Mouse (Mus musculus) hindbrain, postnatal 0 days (tissue): ENCODE results near the gene 4933415A04Rik. TPM values are rescaled to one million over a fixed set of nuclear protein-coding genes. Genes with fewer than 3 reads are reported as not detected.
A peak's percentile ranks its signal among the peaks of the same experiment; 100 is the strongest.

Experiments
- ATAC-seq: fragments of 200-750 bp; cut with Nextera tagmentation; 2 replicates; pipeline ENCODE4 v1.8.0; 2017; ENCODE audit warnings: mild to moderate bottlenecking, moderate TSS enrichment, moderate library complexity
- DNase-seq: peaks from one replicate; pipeline ENCODE4 v3.0.0-alpha.2; 2015; ENCODE audit warnings: low spot score
- H3K27ac ChIP-seq: fragments of 300-500 bp; sonication (generic); 2 replicates; pipeline ENCODE4 v1.5.1; 2014; ENCODE audit warnings: mild to moderate bottlenecking
- H3K27me3 ChIP-seq: fragments of 300-500 bp; sonication (generic); 2 replicates; pipeline ENCODE4 v1.6.1; 2014; ENCODE audit warnings: low read length, mixed read lengths; ENCODE audit not compliant: insufficient read depth
- H3K36me3 ChIP-seq: fragments of 300-500 bp; sonication (generic); 2 replicates; pipeline ENCODE4 v1.6.1; 2014; ENCODE audit warnings: low read length, mixed read lengths; ENCODE audit not compliant: insufficient read depth
- H3K4me1 ChIP-seq: fragments of 300-500 bp; sonication (generic); 2 replicates; pipeline ENCODE4 v1.6.1; 2014; ENCODE audit warnings: antibody characterized with exemption, low read length, mixed read lengths; ENCODE audit not compliant: insufficient read depth
- H3K4me2 ChIP-seq: fragments of 300-500 bp; sonication (generic); 2 replicates; pipeline ENCODE4 v1.6.1; 2014; ENCODE audit warnings: low read depth, mild to moderate bottlenecking, low read length, moderate library complexity, mixed read lengths
- H3K4me3 ChIP-seq: fragments of 300-500 bp; sonication (generic); 2 replicates; pipeline ENCODE4 v1.5.1; 2014; ENCODE audit warnings: low read length
- H3K9ac ChIP-seq: fragments of 300-500 bp; sonication (generic); replicated peaks from 2 replicates; pipeline ENCODE4 v1.6.1; 2014; ENCODE audit warnings: mild to moderate bottlenecking, low read length, moderate library complexity, mixed read lengths
- H3K9me3 ChIP-seq: fragments of 300-500 bp; sonication (generic); 2 replicates; pipeline ENCODE4 v1.6.1; 2016; ENCODE audit warnings: low read length, mixed read lengths
- CTCF ChIP-seq: IDR thresholded peaks from 2 replicates; pipeline ENCODE4 v1.5.1; 2016; ENCODE audit warnings: antibody characterized with exemption, control low read depth, low read depth
- WGBS: fragments of 180-500 bp; shearing (Covaris S2); extraction: QIAGEN DNeasy Blood & Tissue Kit; methylation state at CpG from one replicate; pipeline ENCODE4 v1.1.7; 2014; 5-methylcytosine and 5-hydroxymethylcytosine counted together
- polyA plus RNA-seq: library from polyadenylated mRNA; unstranded; fragments of >200 nt; fragmentation: Nextera tagmentation; extraction: Ambion mirVana; gene quantifications from 2 replicates; pipeline ENCODE4 v1.2.1, GENCODE M21; 2015
- total RNA-seq: library from RNA; depleted of rRNA; stranded (reverse); fragments of >200 nt; gene quantifications from 2 replicates; pipeline ENCODE4 v1.2.3, GENCODE M21; 2014; rRNA removed

4933415A04Rik gene
- total RNA-seq = 0.14 and 0.99 TPM in 2 replicates
- polyA plus RNA-seq = 2.6 and 2.9 TPM in 2 replicates

DNA sequence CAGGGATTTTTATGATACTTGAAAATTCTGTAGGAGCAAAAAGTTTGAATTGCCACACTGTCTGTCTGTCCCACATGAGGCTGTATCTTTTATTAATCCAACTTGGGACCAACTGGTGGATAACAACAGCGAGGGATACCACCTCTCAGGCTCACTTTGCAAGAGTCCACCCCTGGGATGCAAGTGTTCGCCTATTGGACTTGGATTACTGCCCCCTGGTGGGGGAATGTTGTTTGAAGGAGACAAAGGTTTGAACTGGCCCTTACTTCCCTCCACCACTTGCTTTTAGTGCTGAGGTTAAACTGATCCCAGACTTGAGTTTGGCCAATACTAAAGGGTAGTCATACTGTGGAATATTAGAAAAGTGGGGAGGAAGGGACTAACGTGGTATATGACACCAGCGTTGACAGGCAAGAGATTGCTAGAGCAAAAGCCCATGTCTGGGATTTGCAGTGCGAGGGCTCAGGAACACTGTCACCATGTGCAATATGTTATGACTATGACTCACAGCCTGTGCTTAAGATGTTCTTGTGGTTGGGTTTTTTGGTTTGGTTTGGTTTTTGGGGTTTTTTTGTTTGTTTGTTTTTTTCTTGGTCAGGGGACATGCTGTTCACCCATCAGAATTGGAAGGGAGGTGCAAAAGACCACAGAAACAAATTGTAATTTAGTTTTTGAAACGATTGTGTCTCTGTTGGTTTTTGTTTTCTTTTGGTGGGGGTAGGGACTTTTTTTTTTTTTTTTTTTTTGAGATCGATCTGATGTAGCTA, at the start of gene 4933415A04Rik:
Gene 4933415A04Rik (plus strand): TSS at position 717 of the 767 bp plus-strand sequence.
- Histone ChIP-seq H3K27ac (no peak within 1 kb of the TSS), H3K4me1 (no peaks in the 10 kb centered on the region), H3K4me3 (no peak within 1 kb of the TSS), H3K36me3 (peaks cover 4% of the 10 kb centered on the region; the same call in 1 of the 2 replicates), H3K9me3 (no peaks in the 10 kb centered on the region), H3K9ac (no peak within 1 kb of the TSS), H3K27me3 (no peaks in the 10 kb centered on the region), H3K4me2 (no peak within 1 kb of the TSS)
- WGBS = 72% methylated on average over 7 of the region's 7 CpGs
- ATAC-seq (no peak), DNase-seq (peak; percentile 82)
- peak; percentile 76 for TF ChIP-seq CTCF

DNA sequence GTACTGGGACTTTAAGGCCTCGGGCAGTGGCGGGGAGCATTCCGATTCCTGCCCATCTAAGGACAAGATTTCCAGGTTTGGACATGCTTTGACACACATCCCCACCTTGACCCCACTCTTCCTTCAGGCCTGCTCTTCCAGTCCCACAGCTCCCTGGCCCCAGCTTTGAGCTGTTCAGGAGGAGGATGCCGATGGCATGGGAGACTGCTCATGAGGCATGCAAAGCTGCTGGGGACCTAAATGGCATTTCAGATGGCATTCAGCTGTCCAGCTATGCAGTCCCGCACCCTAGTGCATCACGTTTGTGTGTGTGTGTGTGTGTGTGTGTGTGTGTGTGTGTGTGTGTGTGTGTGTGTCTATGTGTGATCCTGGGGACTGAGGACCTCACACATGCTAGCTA, 49.8 kb upstream of the 4933415A04Rik start:
- H3K4me1 ChIP-seq = peaks cover 3% of the 10 kb centered on the region; the same call in 1 of the 2 replicates
- H3K9ac ChIP-seq = no peak overlapping the region
- no peak overlapping the region for H3K4me3 ChIP-seq
- H3K27me3 ChIP-seq = no peaks in the 10 kb centered on the region
- H3K4me2 ChIP-seq = no peak overlapping the region
- DNase-seq (no peak), ATAC-seq (no peak)
- no peaks in the 10 kb centered on the region for H3K36me3 ChIP-seq
- WGBS = 78% methylated on average over 6 of the region's 6 CpGs
- H3K27ac ChIP-seq = no peak overlapping the region
- no peaks in the 10 kb centered on the region for H3K9me3 ChIP-seq
- no peak for TF ChIP-seq CTCF

DNA sequence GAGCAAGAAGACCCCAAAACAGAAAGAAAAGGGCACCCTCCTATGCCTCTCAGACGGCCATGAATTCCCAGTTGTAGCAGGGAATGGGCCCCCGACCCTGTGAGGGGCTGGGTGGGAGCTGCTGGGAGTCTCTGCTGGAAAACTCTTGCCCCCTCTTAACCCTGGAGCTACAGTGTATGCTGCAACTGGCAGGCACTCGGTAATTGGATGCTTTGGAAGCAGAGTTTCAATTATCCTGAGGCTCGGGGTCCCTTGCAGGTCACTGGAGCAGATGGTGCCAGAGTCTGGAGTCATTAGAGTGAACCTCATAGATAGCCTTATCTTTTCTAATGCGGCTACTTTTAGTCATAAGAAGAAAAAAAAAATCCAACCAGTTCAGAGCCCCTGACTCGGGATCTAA, 47.0 kb upstream of the 4933415A04Rik start:
- H3K9me3 ChIP-seq = no peaks in the 10 kb centered on the region
- 34% methylated on average over 6 of the region's 6 CpGs for WGBS
- no peaks in the 10 kb centered on the region for H3K27me3 ChIP-seq
- DNase-seq = peak; percentile 38
- no peak overlapping the region for H3K4me3 ChIP-seq
- no peak for TF ChIP-seq CTCF
- peaks cover 3% of the 10 kb centered on the region; the same call in 1 of the 2 replicates for H3K4me1 ChIP-seq
- no peaks in the 10 kb centered on the region for H3K36me3 ChIP-seq
- no peak overlapping the region for H3K4me2 ChIP-seq
- no peak overlapping the region for H3K27ac ChIP-seq
- no peak overlapping the region for H3K9ac ChIP-seq
- ATAC-seq = no peak

DNA sequence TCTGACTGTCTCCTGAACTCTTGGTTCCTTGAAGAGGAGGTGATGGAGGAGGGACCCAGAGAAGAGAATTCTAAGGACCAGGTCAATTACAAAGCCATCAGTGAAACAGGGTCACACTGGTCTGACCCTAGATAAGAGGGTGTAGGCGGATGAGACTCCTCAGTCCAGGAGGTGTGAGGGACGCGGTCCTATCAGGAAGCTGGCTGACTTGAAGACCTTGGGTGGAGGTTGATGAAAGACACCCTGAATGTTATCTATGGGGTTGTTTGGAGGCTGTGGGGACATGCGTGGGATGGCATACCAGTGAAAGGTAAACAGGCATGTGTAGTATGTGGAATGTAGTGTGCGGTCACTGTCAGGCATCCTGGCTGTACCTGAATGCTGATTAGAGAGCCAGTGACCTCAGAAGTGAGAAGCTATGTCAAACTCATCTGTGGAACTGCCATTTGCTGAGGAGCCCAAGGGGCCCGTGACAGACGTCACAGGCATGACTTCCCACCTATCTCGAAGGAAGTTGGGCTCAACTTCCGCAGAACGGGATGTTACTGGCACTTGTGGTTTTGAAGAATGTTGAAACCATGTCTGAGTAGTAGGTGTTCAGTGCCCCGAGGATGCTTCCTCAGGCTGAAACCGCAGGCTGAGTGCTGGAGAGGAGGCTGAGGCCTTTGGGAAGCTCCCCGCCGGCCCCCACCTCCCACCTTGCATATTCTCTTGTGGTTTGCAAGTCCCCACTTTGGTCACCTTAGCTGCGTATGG, 43.0 kb upstream of the 4933415A04Rik start:
- Histone ChIP-seq H3K27ac (no peak overlapping the region), H3K4me2 (no peak overlapping the region), H3K27me3 (no peaks in the 10 kb centered on the region), H3K4me3 (no peak overlapping the region), H3K4me1 (peaks cover 11% of the 10 kb centered on the region), H3K9ac (no peak overlapping the region), H3K9me3 (no peaks in the 10 kb centered on the region), H3K36me3 (no peaks in the 10 kb centered on the region)
- 95% methylated on average over 15 of the region's 15 CpGs for WGBS
- TF ChIP-seq CTCF = no peak
- no peak for DNase-seq
- ATAC-seq = no peak

DNA sequence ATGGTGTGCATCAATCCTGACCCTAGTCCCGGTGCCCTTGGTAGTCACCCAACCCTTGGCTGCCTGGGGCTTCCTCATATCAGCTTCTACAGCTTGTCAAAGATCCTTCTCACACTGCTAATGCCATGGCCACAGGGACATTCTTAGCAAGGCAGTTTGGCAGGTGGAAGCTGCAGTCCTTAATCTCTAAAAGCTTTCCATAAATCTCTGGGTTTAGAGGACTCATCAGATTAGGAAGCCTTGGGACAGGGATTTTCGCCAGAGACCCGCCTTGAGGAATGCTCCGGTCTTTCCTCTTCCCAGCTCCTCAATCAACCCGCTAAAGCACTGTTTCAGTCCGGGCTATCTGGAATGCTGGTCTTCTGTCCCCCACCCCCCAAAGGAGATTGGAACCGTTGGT, 42.0 kb upstream of the 4933415A04Rik start:
- Histone ChIP-seq H3K9me3 (no peaks in the 10 kb centered on the region), H3K4me2 (no peak overlapping the region), H3K9ac (no peak overlapping the region), H3K27ac (no peak overlapping the region), H3K4me3 (no peak overlapping the region), H3K4me1 (peaks cover 12% of the 10 kb centered on the region), H3K27me3 (no peaks in the 10 kb centered on the region), H3K36me3 (no peaks in the 10 kb centered on the region)
- ATAC-seq (no peak), DNase-seq (no peak)
- 80% methylated on average over 7 of the region's 7 CpGs for WGBS
- TF ChIP-seq CTCF = no peak

DNA sequence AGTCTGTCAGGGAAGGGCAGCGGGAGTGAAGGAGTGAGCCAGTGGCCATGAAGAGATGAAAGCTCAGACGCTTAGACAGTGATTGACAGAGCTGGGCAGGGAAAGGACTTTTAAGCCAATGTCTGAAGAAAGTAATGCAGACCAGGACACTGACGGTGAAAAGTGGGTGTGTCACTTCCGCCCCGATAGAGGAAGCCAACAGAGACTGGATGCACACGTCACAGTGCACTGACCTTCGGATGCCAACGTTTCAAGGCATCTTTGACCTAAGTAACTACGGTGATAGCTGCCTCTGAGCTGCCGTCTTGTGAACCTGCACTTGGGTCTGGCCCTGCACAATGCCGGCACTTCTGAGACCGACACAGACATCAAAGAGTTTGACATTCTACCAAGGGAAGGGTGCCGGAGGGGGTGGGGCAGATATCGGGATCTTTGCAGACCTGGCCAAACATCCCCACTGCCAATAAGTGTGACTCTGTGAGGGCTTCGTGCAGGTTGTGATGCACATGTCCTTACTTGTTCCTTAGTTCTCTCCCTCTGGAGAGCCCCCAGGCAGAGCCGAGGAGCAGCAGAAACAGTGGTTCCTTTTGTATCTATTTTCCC, 40.9 kb upstream of the 4933415A04Rik start:
- Histone ChIP-seq H3K27me3 (no peaks in the 10 kb centered on the region), H3K9me3 (no peaks in the 10 kb centered on the region), H3K27ac (no peak overlapping the region), H3K4me3 (no peak overlapping the region), H3K4me1 (peaks cover 14% of the 10 kb centered on the region), H3K36me3 (no peaks in the 10 kb centered on the region), H3K9ac (no peak overlapping the region), H3K4me2 (no peak overlapping the region)
- no peak for TF ChIP-seq CTCF
- DNase-seq = no peak
- WGBS = 43% methylated on average over 16 of the region's 16 CpGs
- no peak for ATAC-seq
